Mouse (Mus musculus) lung, postnatal 4 days (tissue): Measurements from ENCODE around the gene P3h3.
A peak's percentile ranks its signal among the peaks of the same experiment; 100 is the strongest.
"Not testable (repeated sequence)": the region's sequence is repeated elsewhere in the genome, so short reads cannot be mapped to it uniquely, and the experiment has no call there.

Experiments
- DNase-seq, 2 experiments: peaks; one replicate each; pipeline ENCODE4 v3.0.0; 2021

Gene P3h3

DNA sequence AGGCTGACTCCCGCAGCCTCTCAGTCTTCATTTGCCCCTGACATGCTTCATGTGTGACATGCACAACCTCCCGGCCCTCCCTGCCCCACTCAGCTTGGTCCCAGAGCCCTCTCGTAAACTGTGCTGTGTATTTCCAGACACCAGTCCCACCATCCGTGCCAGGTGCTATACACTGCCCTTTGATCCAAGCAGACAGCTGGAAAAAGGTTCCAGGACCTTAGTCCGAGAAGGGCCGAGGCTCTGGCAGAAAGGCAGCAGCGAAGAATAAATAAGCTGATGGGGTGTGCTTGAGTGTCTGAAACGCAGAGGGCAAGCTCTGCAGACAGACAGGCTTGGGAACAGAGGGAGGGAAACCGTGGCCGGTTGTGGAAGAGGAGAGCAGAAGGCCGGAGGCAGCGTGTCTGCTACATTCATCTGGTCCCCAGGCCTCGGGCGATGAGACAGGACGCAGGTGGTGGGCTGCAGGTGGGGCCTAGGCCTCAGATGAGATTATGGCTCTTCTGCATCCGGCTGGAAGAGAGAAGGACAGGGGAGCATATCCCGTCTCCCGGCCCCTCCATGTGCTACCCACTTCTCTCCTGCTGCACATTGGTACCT lies 8.3 kb upstream of the P3h3 start:
- DNase-seq: no peak

- DNase-seq: peak; percentile 67 to 70
These were observed 6.2 kb upstream of the P3h3 start, which contains the start of gene Gpr162 for GRCm38 (mm10) chr6:124863658-124864298. TSS of gene Gpr162 (minus strand) at chr6:124863983.

DNA sequence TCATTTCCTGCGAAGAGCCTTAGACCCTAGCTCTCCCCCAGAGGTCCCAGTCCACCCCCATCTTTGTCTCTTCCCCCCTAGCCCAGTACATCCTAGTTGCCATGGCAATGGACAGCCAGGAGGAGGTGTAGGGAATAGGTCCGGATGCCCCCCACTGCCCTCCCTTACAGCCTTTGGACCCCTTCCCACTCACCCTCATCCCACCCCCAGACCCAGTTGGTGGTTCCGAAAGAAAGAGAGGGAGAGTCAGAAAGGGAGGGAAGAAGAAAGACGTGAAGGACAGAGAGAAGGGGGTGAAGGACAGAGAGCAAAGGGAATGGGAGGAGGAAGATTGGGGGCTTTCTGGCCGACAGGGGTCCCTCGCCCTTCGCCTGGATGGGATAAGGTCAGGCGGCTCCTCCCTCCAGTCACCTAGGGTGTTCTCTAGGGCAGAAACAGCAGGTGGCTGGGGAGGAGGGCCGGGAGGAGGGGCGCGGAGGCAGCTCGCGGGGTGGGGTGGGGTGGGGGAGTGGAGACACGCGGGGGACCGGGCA lies 5.6 kb upstream of the P3h3 start:
- DNase-seq: no peak

DNA sequence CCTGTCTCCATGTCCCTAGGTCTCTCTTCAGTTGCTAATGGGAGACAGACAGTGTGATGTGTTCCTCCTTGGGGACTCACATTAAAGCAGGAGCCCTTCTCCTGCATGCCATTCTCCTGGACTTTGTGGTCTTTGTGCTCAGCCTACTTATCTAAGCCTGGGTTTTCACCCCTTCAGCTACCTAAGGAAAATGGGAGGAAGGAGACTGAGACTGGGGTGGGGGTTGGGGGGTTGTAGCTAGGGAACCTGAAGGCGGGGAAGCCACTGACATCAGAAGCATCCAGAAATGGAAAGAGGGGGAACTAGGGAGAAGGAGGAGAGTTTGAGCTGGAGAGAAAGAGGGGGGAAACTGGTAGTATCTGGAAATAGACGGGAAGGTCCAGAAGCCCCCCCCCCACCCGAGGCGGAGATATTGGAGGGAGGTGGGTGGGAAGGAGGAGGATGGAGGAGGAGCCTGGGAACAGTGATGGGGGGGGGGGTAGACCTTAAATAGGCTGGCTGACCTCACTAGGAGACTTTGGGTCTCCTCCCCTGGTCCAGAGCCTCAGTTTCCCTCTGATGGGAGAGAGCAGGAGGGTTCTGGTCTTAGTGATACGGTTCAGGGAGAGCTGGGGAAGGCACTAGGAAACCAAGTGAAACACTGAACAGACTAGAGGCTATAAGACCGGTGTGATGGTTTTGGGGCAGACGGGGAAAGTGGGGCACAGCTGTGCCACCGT lies 5.0 kb upstream of the P3h3 start:
- no peak for DNase-seq

- DNase-seq: no peak
These were observed 4.2 kb upstream of the P3h3 start for GRCm38 (mm10) chr6:124861802-124862201.

DNA sequence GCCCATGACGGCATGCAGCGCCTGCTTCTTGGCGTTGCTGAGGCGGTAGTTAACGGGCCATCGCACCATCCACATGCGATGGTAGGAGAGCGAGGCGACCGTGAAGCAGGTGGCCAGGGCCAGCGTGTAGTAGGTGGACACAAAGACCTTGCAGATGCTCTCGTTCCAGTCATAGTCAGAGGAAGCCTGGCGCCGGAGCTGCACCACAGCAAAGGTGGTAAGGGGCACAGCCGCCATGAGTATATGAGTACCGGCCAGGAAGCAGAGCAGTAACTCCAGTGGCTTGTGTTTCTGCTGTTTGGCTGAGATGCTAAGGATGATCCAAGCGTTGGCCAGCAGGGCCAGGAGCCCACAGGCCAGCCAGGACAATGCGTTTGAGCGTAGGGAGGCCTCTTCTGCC lies 3.7 kb upstream of the P3h3 start:
- no peak for DNase-seq

- no peak for DNase-seq
These were observed 3.0 kb upstream of the P3h3 start for GRCm38 (mm10) chr6:124860511-124860910.

GRCm38 (mm10) chr6:124859725-124860124 lies 2.2 kb upstream of the P3h3 start:
- DNase-seq: peak; percentile 82 to 90

- DNase-seq: no peak
These were observed 1.2 kb upstream of the P3h3 start for GRCm38 (mm10) chr6:124858561-124859318.

DNA sequence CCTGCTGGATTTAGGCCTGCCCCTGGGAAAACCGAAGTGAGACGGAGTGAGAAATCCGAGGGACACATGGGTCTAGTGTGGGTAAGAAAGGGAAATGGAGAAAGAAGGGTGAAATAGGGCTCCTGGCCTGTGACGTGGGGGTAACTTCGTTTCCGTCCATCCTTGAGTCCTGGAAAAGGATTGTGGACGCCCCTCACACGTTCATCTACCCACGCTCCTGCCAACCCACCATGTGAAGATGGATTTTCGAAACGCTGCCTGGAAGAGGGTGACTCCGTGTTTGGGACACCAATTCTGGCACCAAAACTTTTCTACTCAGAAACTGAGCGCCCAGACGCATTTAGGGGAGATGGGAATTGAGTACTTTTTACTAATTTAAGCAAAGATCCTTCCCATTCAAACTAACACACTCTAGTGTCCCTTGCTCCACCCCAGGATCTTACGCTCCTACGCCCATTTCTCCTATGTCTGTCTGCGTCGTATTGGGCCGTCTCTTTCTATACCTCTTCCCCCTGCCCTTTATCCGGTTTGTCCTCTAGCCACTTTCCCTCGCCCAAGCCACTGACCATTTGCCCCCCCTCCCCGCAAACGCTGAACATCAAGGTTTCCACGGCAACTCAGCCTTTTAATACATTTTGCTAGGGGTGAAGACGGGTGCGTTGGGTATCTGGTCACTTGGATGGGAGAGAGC lies 433 bp upstream of the P3h3 start:
- DNase-seq: no peak

DNA sequence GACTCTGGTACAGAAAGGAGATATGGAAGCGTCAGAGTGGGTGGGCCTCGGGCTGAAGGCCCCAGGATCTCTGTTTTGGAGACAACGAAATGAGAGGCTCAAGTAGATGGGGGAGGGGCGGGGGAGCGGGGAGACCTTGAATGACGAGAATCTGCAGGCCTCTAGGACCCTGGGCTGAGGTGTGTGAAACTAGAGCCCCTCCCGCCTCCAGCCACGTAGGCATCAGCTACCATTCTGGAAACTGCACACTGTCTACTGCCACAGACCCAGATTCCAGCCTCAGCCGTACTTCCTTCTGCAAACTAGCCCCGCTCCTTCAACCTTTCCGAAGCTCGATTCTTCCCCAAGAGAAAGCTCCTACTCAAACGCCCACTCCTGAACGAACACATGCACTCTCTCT lies 1.2 kb downstream of the P3h3 start:
- no peak for DNase-seq

GRCm38 (mm10) chr6:124854647-124855046 lies 2.9 kb downstream of the P3h3 start:
- no peak for DNase-seq

- DNase-seq: no peak
These were observed 7.0 kb downstream of the P3h3 start for GRCm38 (mm10) chr6:124850535-124850934.

- DNase-seq: peak; percentile 87 to 94
These were observed 10.2 kb downstream of the P3h3 start for GRCm38 (mm10) chr6:124847305-124847704.

DNA sequence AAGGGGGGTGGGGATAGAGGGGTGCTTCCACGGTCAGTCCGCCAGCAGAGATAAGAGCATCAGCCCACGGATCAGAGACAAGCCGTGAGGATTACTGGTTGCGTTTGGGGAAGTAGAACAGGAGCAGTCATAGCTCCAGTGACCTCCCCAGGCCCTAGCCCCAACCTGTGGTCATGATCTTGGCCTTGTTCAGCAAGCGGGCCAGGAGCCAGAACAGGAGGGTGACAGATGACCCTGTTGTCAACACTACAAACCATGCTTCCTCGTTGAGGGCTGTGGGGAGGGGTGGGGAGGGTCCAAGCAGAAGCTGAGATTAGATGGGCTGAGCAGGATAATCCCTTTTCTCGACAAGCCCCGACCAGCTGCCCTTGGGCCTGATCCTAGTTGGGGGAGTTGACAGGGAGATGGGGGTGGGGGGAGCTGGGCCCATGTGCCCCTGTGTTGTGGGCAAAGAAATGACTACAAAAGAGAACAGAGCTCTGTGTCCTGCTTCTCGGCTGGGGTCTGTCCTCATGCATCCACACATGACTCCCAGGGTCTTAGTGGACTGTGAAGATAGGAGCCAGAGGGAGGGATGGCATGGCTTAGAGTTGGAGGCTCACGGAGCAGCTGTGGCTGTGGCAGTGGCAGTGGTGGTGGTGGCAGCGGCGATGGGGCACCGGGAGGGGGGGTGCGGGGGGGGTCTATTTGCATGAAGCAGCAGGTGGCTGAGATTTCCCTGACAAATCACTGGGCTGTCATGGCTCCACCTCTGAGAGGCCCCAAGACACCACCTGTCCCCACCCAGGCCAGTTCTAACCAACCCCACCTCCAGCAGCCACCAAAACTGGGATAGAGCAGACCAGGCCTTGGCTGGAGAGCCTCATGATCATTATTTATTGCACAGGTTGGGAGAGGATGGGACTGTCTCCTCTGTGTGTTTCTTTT lies 17.0 kb downstream of the P3h3 start, which contains the start of gene Gnb3:
Gnb3 (minus strand) TSS at position 35 of the 927 bp plus-strand sequence.
- no peak for DNase-seq

DNA sequence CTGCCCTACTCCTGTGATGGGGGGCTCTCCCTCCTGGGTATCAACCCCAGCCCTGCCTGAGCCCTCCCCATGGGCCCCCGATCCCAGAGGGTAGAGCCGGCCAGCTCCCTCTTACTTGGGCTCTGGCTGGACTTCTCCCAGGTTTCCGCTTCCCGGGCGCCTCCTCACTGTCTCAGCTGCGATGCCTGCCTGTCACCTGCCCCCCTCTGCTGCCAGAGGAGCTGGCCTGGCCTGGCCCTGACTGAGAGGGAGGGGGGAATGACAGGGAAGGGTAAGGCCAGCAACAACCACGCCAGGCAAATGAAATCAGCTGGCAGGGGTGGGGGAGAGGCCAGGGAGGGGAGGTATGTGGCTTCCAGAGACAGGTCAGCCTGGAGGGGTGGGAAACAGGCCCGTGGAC lies 17.7 kb downstream of the P3h3 start:
- no peak for DNase-seq

DNA sequence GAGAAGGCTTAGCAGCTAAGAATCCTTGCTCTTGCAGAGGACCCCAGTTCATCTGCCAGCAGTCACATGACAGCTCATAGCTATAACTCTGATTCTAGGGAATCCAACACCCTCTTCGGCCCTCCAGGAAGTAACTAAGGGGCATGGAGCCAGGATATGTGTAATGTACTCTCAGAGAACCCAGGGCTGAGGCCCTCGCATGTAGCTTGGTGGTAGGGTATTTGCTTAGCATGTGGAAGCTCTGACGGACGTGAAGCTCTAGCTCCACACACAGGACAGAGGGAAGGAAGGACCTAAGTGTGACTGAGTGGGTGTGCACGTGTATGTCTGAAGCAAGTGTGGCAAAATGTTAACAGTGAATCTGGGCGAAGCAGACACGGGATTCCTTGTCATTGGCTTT lies 21.1 kb downstream of the P3h3 start:
- DNase-seq: peak in 1 of 2 experiments; percentile 41

DNA sequence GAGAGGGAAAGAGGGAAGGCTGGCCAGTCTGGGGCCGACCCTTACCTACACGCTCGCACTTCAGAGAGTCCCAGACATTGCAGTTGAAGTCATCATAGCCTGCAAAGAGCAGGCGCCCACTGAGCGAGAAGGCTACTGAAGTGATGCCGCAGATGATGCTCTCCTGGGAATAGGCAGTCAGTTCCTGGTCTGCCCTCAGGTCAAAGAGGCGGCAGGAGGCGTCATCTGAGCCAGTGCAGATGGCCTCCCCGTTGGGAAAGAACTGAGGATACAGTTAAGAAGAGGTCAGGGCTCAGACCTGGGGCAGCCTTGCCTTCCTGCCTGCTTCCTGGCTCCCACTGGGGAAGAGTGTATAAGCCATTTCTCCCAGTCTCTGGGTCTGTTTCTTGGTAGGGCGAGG lies 22.0 kb downstream of the P3h3 start:
- DNase-seq: peak in 1 of 2 experiments; percentile 73

- no peak for DNase-seq
These were observed 23.0 kb downstream of the P3h3 start for GRCm38 (mm10) chr6:124834512-124835081.

GRCm38 (mm10) chr6:124831649-124832048 lies 25.9 kb downstream of the P3h3 start:
- DNase-seq: no peak

DNA sequence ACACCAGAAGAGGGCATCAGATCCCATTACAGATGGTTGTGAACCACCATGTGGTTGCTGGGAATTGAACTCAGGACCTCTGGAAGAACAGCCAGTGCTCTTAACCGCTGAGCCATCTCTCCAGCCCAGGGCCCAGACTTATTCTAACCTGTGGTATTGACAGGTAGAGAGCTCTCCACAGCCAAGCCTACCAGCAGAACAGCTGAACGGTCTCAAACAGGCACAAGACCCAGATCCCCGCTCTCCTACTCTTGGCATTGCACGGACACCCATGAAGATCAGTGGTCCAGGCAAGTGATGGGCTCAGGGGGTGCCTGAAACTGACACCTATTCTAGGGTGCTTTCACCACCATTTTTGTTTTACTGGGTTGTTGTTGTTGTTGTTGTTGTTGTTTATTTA lies 26.4 kb downstream of the P3h3 start:
- not testable (repeated sequence) for DNase-seq
